Mouse (Mus musculus) stomach, postnatal 0 days (tissue): ENCODE measurements around the gene Alox12. TPM values are rescaled to one million over a fixed set of nuclear protein-coding genes. Genes with fewer than 3 reads are reported as not detected.
A peak's percentile ranks its signal among the peaks of the same experiment; 100 is the strongest.

Source experiments
- ATAC-seq: fragments of 200-750 bp; cut with Nextera tagmentation; 2 replicates; pipeline ENCODE4 v1.8.0; 2017; ENCODE audit not compliant: low FRiP score, low TSS enrichment
- DNase-seq: peaks from one replicate; pipeline ENCODE4 v3.0.0-alpha.2; 2016; ENCODE audit warnings: low spot score
- H3K27ac ChIP-seq: fragments of 300-500 bp; sonication (generic); replicated peaks from 2 replicates; pipeline ENCODE4 v1.5.1; 2014; ENCODE audit warnings: mild to moderate bottlenecking, control low read depth
- H3K27me3 ChIP-seq: fragments of 300-500 bp; sonication (generic); 2 replicates; pipeline ENCODE4 v1.6.1; 2014; ENCODE audit warnings: low read length; ENCODE audit not compliant: control insufficient read depth, insufficient read depth
- H3K36me3 ChIP-seq: fragments of 300-500 bp; sonication (generic); 2 replicates; pipeline ENCODE4 v1.6.1; 2014; ENCODE audit warnings: low read length, mixed read lengths; ENCODE audit not compliant: control insufficient read depth, insufficient read depth
- H3K4me1 ChIP-seq: fragments of 300-500 bp; sonication (generic); replicated peaks from 2 replicates; pipeline ENCODE4 v1.6.1; 2014; ENCODE audit warnings: antibody characterized with exemption; ENCODE audit not compliant: control insufficient read depth, insufficient read depth
- H3K4me2 ChIP-seq: fragments of 300-500 bp; sonication (generic); replicated peaks from 2 replicates; pipeline ENCODE4 v1.6.1; 2014; ENCODE audit warnings: low read depth, mild to moderate bottlenecking, control low read depth, moderate library complexity
- H3K4me3 ChIP-seq: fragments of 300-500 bp; sonication (generic); 2 replicates; pipeline ENCODE4 v1.5.1; 2014; ENCODE audit warnings: low read depth, low read length, control low read depth
- H3K9ac ChIP-seq: fragments of 300-500 bp; sonication (generic); 2 replicates; pipeline ENCODE4 v1.6.1; 2014; ENCODE audit warnings: mild to moderate bottlenecking, low read length, control low read depth, mixed read lengths
- H3K9me3 ChIP-seq: fragments of 300-500 bp; sonication (generic); 2 replicates; pipeline ENCODE4 v1.6.1; 2016; ENCODE audit warnings: low read length; ENCODE audit not compliant: control insufficient read depth
- CTCF ChIP-seq: IDR thresholded peaks from 2 replicates; pipeline ENCODE4 v1.5.1; 2016; ENCODE audit warnings: antibody characterized with exemption, low read depth, mild to moderate bottlenecking, moderate library complexity
- EP300 ChIP-seq: optimal IDR thresholded peaks from 2 replicates; pipeline ENCODE3; 2016; ENCODE audit warnings: antibody characterized with exemption
- WGBS: fragments of 180-500 bp; shearing (Covaris S2); extraction: QIAGEN DNeasy Blood & Tissue Kit; methylation state at CpG from one replicate; pipeline ENCODE4 v1.1.7; 2014; 5-methylcytosine and 5-hydroxymethylcytosine counted together
- polyA plus RNA-seq: library from polyadenylated mRNA; unstranded; fragments of >200 nt; fragmentation: Nextera tagmentation; extraction: Ambion mirVana; gene quantifications from 2 replicates; pipeline ENCODE4 v1.2.1, GENCODE M21; 2015

Gene Alox12
- polyA plus RNA-seq, 1 experiment from 2014 or later: 13.8 TPM

DNA sequence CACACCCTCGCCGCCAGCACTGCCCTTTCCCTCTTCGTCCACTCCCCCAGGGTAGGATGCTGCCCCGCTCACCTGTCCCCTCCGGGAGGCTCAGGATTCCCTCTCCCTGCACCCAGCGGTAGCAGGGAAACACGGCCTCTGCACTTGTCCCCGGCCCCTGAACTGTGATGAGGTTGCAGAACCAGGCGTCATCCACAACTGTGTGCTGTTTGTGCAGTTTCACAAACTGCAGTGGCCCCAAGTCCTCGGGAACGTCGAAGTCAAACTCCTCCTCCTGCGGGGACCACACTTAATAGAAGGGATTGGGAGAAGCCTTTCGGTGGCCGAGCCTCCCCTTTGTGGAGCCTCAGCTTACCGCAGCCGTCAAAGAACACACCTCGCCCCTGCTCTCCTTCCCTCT, 816 bp downstream of the Alox12 start:
- H3K4me3 ChIP-seq: peak overlapping the region; percentile 41
- H3K9me3 ChIP-seq: no peaks in the 10 kb centered on the region
- H3K4me2 ChIP-seq: peak overlapping the region; percentile 57
- WGBS: 5% methylated on average over 18 of the region's 18 CpGs
- H3K4me1 ChIP-seq: no peaks in the 10 kb centered on the region
- H3K27ac ChIP-seq: peak overlapping the region; percentile 18; the same call in 1 of the 2 replicates
- ATAC-seq (no peak), DNase-seq (no peak)
- H3K36me3 ChIP-seq: no peaks in the 10 kb centered on the region
- TF ChIP-seq CTCF (no peak), EP300 (no peak)
- peak overlapping the region; percentile 54 for H3K9ac ChIP-seq
- H3K27me3 ChIP-seq: no peaks in the 10 kb centered on the region; the same call in 1 of the 2 replicates

DNA sequence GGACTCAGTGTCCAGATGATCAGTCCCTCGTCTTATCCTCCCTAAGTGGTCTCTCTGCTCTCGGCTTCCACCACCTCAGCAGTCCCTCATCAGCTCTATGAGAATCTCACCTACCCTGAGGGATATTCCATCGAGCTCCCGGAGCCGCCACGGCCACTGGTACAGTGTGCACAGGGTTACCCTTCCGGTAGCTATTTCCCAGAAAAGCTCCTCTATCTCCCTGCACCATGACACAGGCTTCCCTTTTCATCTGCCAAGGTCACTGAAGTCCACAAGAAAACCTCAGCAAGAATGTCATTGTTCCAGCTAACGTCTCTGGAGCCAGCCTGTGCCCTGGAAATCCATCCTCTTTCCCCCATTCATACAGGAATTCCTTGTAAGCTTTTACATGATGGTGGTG, 3.3 kb downstream of the Alox12 start:
- no peaks in the 10 kb centered on the region for H3K36me3 ChIP-seq
- TF ChIP-seq EP300 (no peak), CTCF (no peak)
- ATAC-seq (no peak), DNase-seq (no peak)
- H3K9ac ChIP-seq: no peak overlapping the region
- H3K9me3 ChIP-seq: no peaks in the 10 kb centered on the region
- H3K4me1 ChIP-seq: no peaks in the 10 kb centered on the region
- no peak overlapping the region for H3K4me3 ChIP-seq
- H3K4me2 ChIP-seq: no peak overlapping the region
- no peaks in the 10 kb centered on the region; the same call in 1 of the 2 replicates for H3K27me3 ChIP-seq
- no peak overlapping the region for H3K27ac ChIP-seq
- 80% methylated on average over 8 of the region's 8 CpGs for WGBS

- H3K27me3 ChIP-seq: no peaks in the 10 kb centered on the region; the same call in 1 of the 2 replicates
- no peak overlapping the region for H3K4me2 ChIP-seq
- TF ChIP-seq EP300: no peak
- TF ChIP-seq CTCF: no peak
- no peak overlapping the region for H3K27ac ChIP-seq
- 64% methylated on average over 11 of the region's 11 CpGs for WGBS
- DNase-seq (no peak), ATAC-seq (no peak)
- no peak overlapping the region for H3K9ac ChIP-seq
- H3K36me3 ChIP-seq: no peaks in the 10 kb centered on the region
- no peaks in the 10 kb centered on the region for H3K4me1 ChIP-seq
- H3K9me3 ChIP-seq: no peaks in the 10 kb centered on the region
- no peak overlapping the region for H3K4me3 ChIP-seq
Observed at GRCm38 (mm10) chr11:70250150-70250549, 5.0 kb downstream of the Alox12 start.

GRCm38 (mm10) chr11:70247136-70247845, 7.9 kb downstream of the Alox12 start:
- Histone ChIP-seq H3K9ac (no peak overlapping the region), H3K4me3 (no peak overlapping the region), H3K27me3 (no peaks in the 10 kb centered on the region), H3K36me3 (no peaks in the 10 kb centered on the region), H3K9me3 (no peaks in the 10 kb centered on the region), H3K4me2 (no peak overlapping the region), H3K27ac (no peak overlapping the region), H3K4me1 (no peaks in the 10 kb centered on the region)
- TF ChIP-seq CTCF: peak; percentile 93
- no peak for TF ChIP-seq EP300
- DNase-seq (peak; percentile 74), ATAC-seq (peak; percentile 66; the same call in 1 of the 2 replicates)
- 50% methylated on average over 9 of the region's 9 CpGs for WGBS

GRCm38 (mm10) chr11:70242591-70242990, 12.6 kb downstream of the Alox12 start:
- Histone ChIP-seq H3K27me3 (no peaks in the 10 kb centered on the region), H3K36me3 (no peaks in the 10 kb centered on the region), H3K27ac (no peak overlapping the region), H3K4me1 (peaks cover 4% of the 10 kb centered on the region; the same call in 1 of the 2 replicates), H3K4me3 (no peak overlapping the region), H3K9ac (no peak overlapping the region), H3K4me2 (no peak overlapping the region), H3K9me3 (no peaks in the 10 kb centered on the region)
- DNase-seq (no peak), ATAC-seq (no peak)
- 70% methylated on average over 11 of the region's 11 CpGs for WGBS
- TF ChIP-seq CTCF (no peak), EP300 (no peak)
